In genomic region chr1:36555798-36556395, GRCm38 (mm10) we compare ENCODE assay signal across 8 mouse cellular contexts. TPM values are rescaled to one million over a fixed set of nuclear protein-coding genes. Genes with fewer than 3 reads are reported as not detected.
DNase-seq lines count a peak whose midpoint lies in the region; ATAC-seq and TF ChIP-seq lines count a peak whose summit lies in the region.

No protein-coding gene starts in this region.

- TF ChIP-seq CTCF in lung, adult 2 months (IDR thresholded peaks at IDR 0.05; ENCODE audit: insufficient read depth, low read length): no peak
- no peak for TF ChIP-seq CTCF in cerebellum, adult 2 months (IDR thresholded peaks at IDR 0.05; ENCODE audit: borderline replicate concordance, insufficient read depth, low read depth, low read length)
- no peak for TF ChIP-seq CTCF in forebrain, postnatal 0 days (IDR thresholded peaks at IDR 0.05; ENCODE audit: low read depth)

- no peak for TF ChIP-seq POLR2A in lung, adult 2 months (IDR thresholded peaks at IDR 0.05; ENCODE audit: borderline replicate concordance, extremely low read depth, low read depth, low read length)
- no peak for TF ChIP-seq POLR2A in cerebellum, adult 2 months (IDR thresholded peaks at IDR 0.05; ENCODE audit: borderline replicate concordance, insufficient read depth, low read length)

- peak overlapping the region; percentile 84 for H3K27ac ChIP-seq in cerebellum, adult 2 months (ENCODE audit: insufficient read depth, low read length)
- H3K27ac ChIP-seq in forebrain, postnatal 0 days (ENCODE audit: low read depth, low read length): peak overlapping the region; percentile 99
- peak overlapping the region; percentile 99 for H3K27ac ChIP-seq in limb, embryonic 12.5 days
- peak overlapping the region; percentile 96 for H3K27ac ChIP-seq in neural tube, embryonic 15.5 days (replicated peaks)

- 14% methylated on average over 8 of the region's 8 CpGs for WGBS in lung, adult 2 months
- 6% methylated on average over 8 of the region's 8 CpGs for WGBS in cerebellum, adult 2 months
- WGBS in forebrain, postnatal 0 days: 4% methylated on average over 8 of the region's 8 CpGs
- 2% methylated on average over 8 of the region's 8 CpGs for WGBS in limb, embryonic 12.5 days
- WGBS in neural tube, embryonic 15.5 days: 1% methylated on average over 8 of the region's 8 CpGs

- no peaks in the 10 kb centered on the region for H3K27me3 ChIP-seq in cerebellum, adult 2 months (ENCODE audit: control insufficient read depth, insufficient read depth, low read length)
- H3K27me3 ChIP-seq in forebrain, postnatal 0 days (ENCODE audit: insufficient read depth, low read length): no peaks in the 10 kb centered on the region
- no peaks in the 10 kb centered on the region for H3K27me3 ChIP-seq in limb, embryonic 12.5 days
- H3K27me3 ChIP-seq in neural tube, embryonic 15.5 days (replicated peaks): no peaks in the 10 kb centered on the region

- H3K9me3 ChIP-seq in forebrain, postnatal 0 days (ENCODE audit: low read length): no peaks in the 10 kb centered on the region
- no peaks in the 10 kb centered on the region for H3K9me3 ChIP-seq in limb, embryonic 12.5 days
- no peaks in the 10 kb centered on the region for H3K9me3 ChIP-seq in neural tube, embryonic 15.5 days (replicated peaks)

- H3K4me2 ChIP-seq in forebrain, postnatal 0 days (ENCODE audit: low read depth): peak overlapping the region; percentile 96
- peak overlapping the region; percentile 100 for H3K4me2 ChIP-seq in limb, embryonic 12.5 days
- H3K4me2 ChIP-seq in neural tube, embryonic 15.5 days: peak overlapping the region; percentile 95

- H3K4me3 ChIP-seq in lung, adult 2 months (replicated peaks; ENCODE audit: extremely low read depth, low read depth, low read length): peak overlapping the region; percentile 96
- peak overlapping the region; percentile 94 for H3K4me3 ChIP-seq in cerebellum, adult 2 months (replicated peaks; ENCODE audit: insufficient read depth, low read depth, low read length)
- peak overlapping the region; percentile 67 for H3K4me3 ChIP-seq in forebrain, postnatal 0 days (ENCODE audit: low read depth, low read length)
- peak overlapping the region; percentile 90 for H3K4me3 ChIP-seq in limb, embryonic 12.5 days (replicated peaks)
- H3K4me3 ChIP-seq in neural tube, embryonic 15.5 days (replicated peaks): peak overlapping the region; percentile 96

- ATAC-seq in forebrain, postnatal 0 days: no peak
- no peak for ATAC-seq in limb, embryonic 12.5 days (ENCODE audit: insufficient number of reproducible peaks, insufficient read depth, low FRiP score, low TSS enrichment, low read depth)
- ATAC-seq in neural tube, embryonic 15.5 days (ENCODE audit: low FRiP score): no peak

- H3K4me1 ChIP-seq in lung, adult 2 months (ENCODE audit: control insufficient read depth, insufficient read depth, low read length): peaks cover 29% of the 10 kb centered on the region
- peaks cover 50% of the 10 kb centered on the region for H3K4me1 ChIP-seq in cerebellum, adult 2 months (ENCODE audit: control insufficient read depth, insufficient read depth, low read length)
- peaks cover 12% of the 10 kb centered on the region for H3K4me1 ChIP-seq in forebrain, postnatal 0 days (ENCODE audit: insufficient read depth)
- H3K4me1 ChIP-seq in limb, embryonic 12.5 days (replicated peaks): peaks cover 40% of the 10 kb centered on the region
- H3K4me1 ChIP-seq in neural tube, embryonic 15.5 days: peaks cover 45% of the 10 kb centered on the region

- H3K9ac ChIP-seq in forebrain, postnatal 0 days: peak overlapping the region; percentile 89
- H3K9ac ChIP-seq in limb, embryonic 12.5 days (replicated peaks): peak overlapping the region; percentile 96
- H3K9ac ChIP-seq in neural tube, embryonic 15.5 days (replicated peaks): peak overlapping the region; percentile 97

- DNase-seq in lung, adult 2 months: no peak
- no peak for DNase-seq in lung, postnatal 14 days
- DNase-seq in cerebellum, adult 2 months: peak; percentile 58 to 68
- peak; percentile 33 for DNase-seq in forebrain, postnatal 0 days
- no peak for DNase-seq in layer of hippocampus, adult 18-20 months (ENCODE audit: low spot score in 2 of 2)
- no peak for DNase-seq in spleen, adult 12 weeks (ENCODE audit: low spot score)

- H3K36me3 ChIP-seq in forebrain, postnatal 0 days (ENCODE audit: insufficient read depth): peaks cover 45% of the 10 kb centered on the region
- peaks cover 50% of the 10 kb centered on the region for H3K36me3 ChIP-seq in limb, embryonic 12.5 days
- peaks cover 38% of the 10 kb centered on the region for H3K36me3 ChIP-seq in neural tube, embryonic 15.5 days

RNA-seq across cellular contexts. Expression of gene Sema4c, which starts 2.3 kb away (rescaled TPM):
- polyA plus RNA-seq in lung, adult 2 months (2012; rRNA removed): 23.0 and 23.7 TPM in 2 replicates
- 23.8 and 28.5 TPM in 2 replicates for polyA plus RNA-seq in cerebellum, adult 2 months (2012; rRNA removed)
- total RNA-seq in forebrain, postnatal 0 days (2014; rRNA removed): 32.8 and 39.1 TPM in 2 replicates
- polyA plus RNA-seq in forebrain, postnatal 0 days (2015; fragmentation: Nextera tagmentation; extraction: Ambion mirVana): 17.3 and 24.1 TPM in 2 replicates
- polyA plus RNA-seq in limb, embryonic 12.5 days (2016; fragmentation: Nextera tagmentation; extraction: Ambion mirVana): 34.1 and 35.3 TPM in 2 replicates
- 20.5 and 20.8 TPM in 2 replicates for polyA plus RNA-seq in neural tube, embryonic 15.5 days (2015; fragmentation: Nextera tagmentation; extraction: Ambion mirVana)
- total RNA-seq in layer of hippocampus, adult 18-20 months (2021): 10 to 100 TPM in 1 of 2 experiments, 1 to 10 TPM in 1; 9.7 to 10.6 TPM

RNA-seq across cellular contexts. Expression of gene Ankrd39, which starts 8.7 kb away (rescaled TPM):
- polyA plus RNA-seq in lung, adult 2 months (2012; rRNA removed): 22.1 and 22.8 TPM in 2 replicates
- polyA plus RNA-seq in cerebellum, adult 2 months (2012; rRNA removed): 30.8 and 37.5 TPM in 2 replicates
- 19.3 and 25.5 TPM in 2 replicates for total RNA-seq in forebrain, postnatal 0 days (2014; rRNA removed)
- polyA plus RNA-seq in forebrain, postnatal 0 days (2015; fragmentation: Nextera tagmentation; extraction: Ambion mirVana): 21.1 and 23.6 TPM in 2 replicates
- 24.1 and 26.8 TPM in 2 replicates for polyA plus RNA-seq in limb, embryonic 12.5 days (2016; fragmentation: Nextera tagmentation; extraction: Ambion mirVana)
- 29.4 and 33.0 TPM in 2 replicates for polyA plus RNA-seq in neural tube, embryonic 15.5 days (2015; fragmentation: Nextera tagmentation; extraction: Ambion mirVana)
- 10 to 100 TPM; 11.1 TPM for total RNA-seq in layer of hippocampus, adult 18-20 months (2021)

RNA-seq across cellular contexts. Expression of gene Gm42417, which starts 16.7 kb away (rescaled TPM):
- not detected in 2 replicates for polyA plus RNA-seq in lung, adult 2 months (2012; rRNA removed)
- polyA plus RNA-seq in cerebellum, adult 2 months (2012; rRNA removed): 0.05 and 0.40 TPM in 2 replicates
- 0.38 TPM in 1 of 2 replicates, not detected in the other for total RNA-seq in forebrain, postnatal 0 days (2014; rRNA removed)
- 0.27 TPM in 1 of 2 replicates, not detected in the other for polyA plus RNA-seq in forebrain, postnatal 0 days (2015; fragmentation: Nextera tagmentation; extraction: Ambion mirVana)
- 0.67 and 0.74 TPM in 2 replicates for polyA plus RNA-seq in limb, embryonic 12.5 days (2016; fragmentation: Nextera tagmentation; extraction: Ambion mirVana)
- polyA plus RNA-seq in neural tube, embryonic 15.5 days (2015; fragmentation: Nextera tagmentation; extraction: Ambion mirVana): 0.36 and 1.2 TPM in 2 replicates
- total RNA-seq in layer of hippocampus, adult 18-20 months (2021): not detected

RNA-seq across cellular contexts. Expression of gene Ankrd23, which starts 19.2 kb away (rescaled TPM):
- polyA plus RNA-seq in lung, adult 2 months (2012; rRNA removed): 13.7 and 36.2 TPM in 2 replicates
- polyA plus RNA-seq in cerebellum, adult 2 months (2012; rRNA removed): 14.4 and 15.2 TPM in 2 replicates
- 6.3 and 9.8 TPM in 2 replicates for total RNA-seq in forebrain, postnatal 0 days (2014; rRNA removed)
- 4.5 and 5.3 TPM in 2 replicates for polyA plus RNA-seq in forebrain, postnatal 0 days (2015; fragmentation: Nextera tagmentation; extraction: Ambion mirVana)
- polyA plus RNA-seq in limb, embryonic 12.5 days (2016; fragmentation: Nextera tagmentation; extraction: Ambion mirVana): 18.5 and 19.0 TPM in 2 replicates
- polyA plus RNA-seq in neural tube, embryonic 15.5 days (2015; fragmentation: Nextera tagmentation; extraction: Ambion mirVana): 21.6 and 21.8 TPM in 2 replicates
- total RNA-seq in layer of hippocampus, adult 18-20 months (2021): 1 to 10 TPM; 5.1 to 6.8 TPM

RNA-seq across cellular contexts. Expression of gene Cnnm3, which starts 44.2 kb away (rescaled TPM):
- polyA plus RNA-seq in lung, adult 2 months (2012; rRNA removed): 36.6 and 37.0 TPM in 2 replicates
- 46.2 and 48.7 TPM in 2 replicates for polyA plus RNA-seq in cerebellum, adult 2 months (2012; rRNA removed)
- 25.6 and 29.1 TPM in 2 replicates for total RNA-seq in forebrain, postnatal 0 days (2014; rRNA removed)
- 3.7 and 4.8 TPM in 2 replicates for polyA plus RNA-seq in forebrain, postnatal 0 days (2015; fragmentation: Nextera tagmentation; extraction: Ambion mirVana)
- 4.4 and 5.9 TPM in 2 replicates for polyA plus RNA-seq in limb, embryonic 12.5 days (2016; fragmentation: Nextera tagmentation; extraction: Ambion mirVana)
- 3.1 and 4.5 TPM in 2 replicates for polyA plus RNA-seq in neural tube, embryonic 15.5 days (2015; fragmentation: Nextera tagmentation; extraction: Ambion mirVana)
- total RNA-seq in layer of hippocampus, adult 18-20 months (2021): 10 to 100 TPM; 40.8 to 41.3 TPM

Comparison
In these comparisons a context has a peak if more than half of its experiments do, and no peak if none do; other contexts are left out.
1. DNase-seq: peak in cerebellum, adult 2 months (2 of 2) and forebrain, postnatal 0 days (single experiment); none in lung, adult 2 months (single experiment), lung, postnatal 14 days (single experiment), layer of hippocampus, adult 18-20 months (0 of 2) and spleen, adult 12 weeks (single experiment).
2. Peak in every context shown above with its lines, with median percentiles within 50 percentile points of each other: H3K4me3 ChIP-seq, H3K27ac ChIP-seq, H3K4me2 ChIP-seq and H3K9ac ChIP-seq.